Mouse (Mus musculus) WW6 (cell line): ENCODE measurements around the gene Armc5.

ENCODE experiments used
- DNase-seq: peaks from one replicate; pipeline ENCODE4 v3.0.0-alpha.2; 2013; ENCODE audit warnings: low read depth, low spot score

Gene Armc5

DNA sequence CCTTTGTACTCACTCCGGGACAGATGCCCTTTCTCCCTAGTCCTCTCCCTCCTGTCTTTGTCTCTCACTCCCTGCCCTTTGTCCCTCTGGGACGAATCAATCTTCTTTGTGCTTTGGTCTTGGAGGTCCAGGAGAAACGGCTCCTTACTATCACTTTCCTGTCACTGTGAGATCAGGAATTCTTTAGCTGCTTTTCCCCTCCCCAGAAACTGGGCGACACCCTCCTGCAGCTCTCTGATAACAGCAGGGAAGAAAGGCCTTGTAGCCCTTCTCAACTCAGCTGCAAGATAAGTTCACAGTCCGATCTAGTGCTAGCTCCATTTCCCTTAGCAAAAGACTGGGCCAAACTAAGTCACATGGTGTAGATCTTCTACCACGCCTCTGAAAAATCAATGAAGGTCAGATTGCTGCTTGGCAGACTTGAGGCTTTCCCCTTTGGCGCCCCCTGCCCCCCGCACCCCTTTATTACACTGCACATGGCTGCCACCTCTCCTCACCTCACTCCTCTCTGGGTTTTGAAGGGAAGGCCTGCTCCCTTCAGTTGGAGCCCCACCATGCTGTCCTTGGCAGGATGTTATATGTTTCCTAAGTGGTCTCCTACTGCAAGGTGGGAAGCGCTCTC is 51.9 kb downstream of the Armc5 start:
- DNase-seq: no peak
